Mouse (Mus musculus): Measurements from ENCODE around the gene Nudt4. TPM values are rescaled to one million over a fixed set of nuclear protein-coding genes. Genes with fewer than 3 reads are reported as not detected.

The Nudt4 gene
- polyA plus RNA-seq, 1 experiment from 2014 or later = 79.2 TPM

- Histone ChIP-seq H3K36me3 (no peaks in the 10 kb centered on the region), H3K4me1 (0 out of 2 replicates have a peak, but pooled peaks cover 3% of the 10 kb centered on the region), H3K9me3 (no peaks in the 10 kb centered on the region), H3K4me2 (replicated peaks) (no peak overlapping the region), H3K9ac (replicated peaks) (no peak overlapping the region), H3K27me3 (no peaks in the 10 kb centered on the region), H3K27ac (replicated peaks) (no peak overlapping the region), H3K4me3 (no peak overlapping the region)
- WGBS = 85% methylated on average over 4 of the region's 4 CpGs
- ATAC-seq (replicated peaks) = no peak
These were observed 25.2 kb upstream of the Nudt4 start for GRCm38 (mm10) chr10:95589196-95589595.

- 33% methylated on average over 8 of the region's 8 CpGs for WGBS
- H3K27me3 ChIP-seq = no peaks in the 10 kb centered on the region
- no peak overlapping the region for H3K9ac ChIP-seq (replicated peaks)
- H3K36me3 ChIP-seq = no peaks in the 10 kb centered on the region
- H3K27ac ChIP-seq (replicated peaks) = peak overlapping the region; percentile 27; the same call in 1 of the 2 replicates
- H3K4me2 ChIP-seq (replicated peaks) = no peak overlapping the region
- no peak for ATAC-seq (replicated peaks)
- H3K4me1 ChIP-seq = 0 out of 2 replicates have a peak, but pooled peaks cover 3% of the 10 kb centered on the region
- H3K9me3 ChIP-seq = no peaks in the 10 kb centered on the region
- H3K4me3 ChIP-seq = no peak overlapping the region
These were observed 23.7 kb upstream of the Nudt4 start for GRCm38 (mm10) chr10:95587509-95588220.

- Histone ChIP-seq H3K9ac (replicated peaks) (no peak overlapping the region), H3K4me3 (no peak overlapping the region), H3K27me3 (no peaks in the 10 kb centered on the region), H3K9me3 (no peaks in the 10 kb centered on the region), H3K4me1 (0 out of 2 replicates have a peak, but pooled peaks cover 3% of the 10 kb centered on the region), H3K36me3 (no peaks in the 10 kb centered on the region), H3K4me2 (replicated peaks) (no peak overlapping the region), H3K27ac (replicated peaks) (no peak overlapping the region)
- no peak for ATAC-seq (replicated peaks)
- WGBS = 90% methylated on average over 6 of the region's 6 CpGs
These were observed 21.6 kb upstream of the Nudt4 start for GRCm38 (mm10) chr10:95585554-95585953.

GRCm38 (mm10) chr10:95577567-95577950, 13.6 kb upstream of the Nudt4 start:
- ATAC-seq (replicated peaks) = no peak
- 22% methylated on average over 4 of the region's 4 CpGs for WGBS
- Histone ChIP-seq H3K4me2 (replicated peaks) (no peak overlapping the region), H3K36me3 (no peaks in the 10 kb centered on the region), H3K4me1 (peaks cover 9% of the 10 kb centered on the region; the same call in 1 of the 2 replicates), H3K27me3 (no peaks in the 10 kb centered on the region), H3K9ac (replicated peaks) (no peak overlapping the region), H3K4me3 (no peak overlapping the region), H3K27ac (replicated peaks) (no peak overlapping the region), H3K9me3 (no peaks in the 10 kb centered on the region)

- Histone ChIP-seq H3K4me2 (replicated peaks) (no peak overlapping the region), H3K36me3 (no peaks in the 10 kb centered on the region), H3K4me3 (no peak overlapping the region), H3K4me1 (peaks cover 9% of the 10 kb centered on the region; the same call in 1 of the 2 replicates), H3K9me3 (no peaks in the 10 kb centered on the region), H3K9ac (replicated peaks) (no peak overlapping the region), H3K27me3 (no peaks in the 10 kb centered on the region), H3K27ac (replicated peaks) (no peak overlapping the region)
- ATAC-seq (replicated peaks) = no peak
- 46% methylated on average over 14 of the region's 14 CpGs for WGBS
These were observed 13.1 kb upstream of the Nudt4 start for GRCm38 (mm10) chr10:95576876-95577566.

- H3K4me1 ChIP-seq = peaks cover 9% of the 10 kb centered on the region; the same call in 1 of the 2 replicates
- no peak overlapping the region for H3K9ac ChIP-seq (replicated peaks)
- 72% methylated on average over 10 of the region's 10 CpGs for WGBS
- H3K4me2 ChIP-seq (replicated peaks) = no peak overlapping the region
- no peaks in the 10 kb centered on the region for H3K36me3 ChIP-seq
- ATAC-seq (replicated peaks) = no peak
- H3K27ac ChIP-seq (replicated peaks) = no peak overlapping the region
- no peak overlapping the region for H3K4me3 ChIP-seq
- H3K27me3 ChIP-seq = no peaks in the 10 kb centered on the region
- no peaks in the 10 kb centered on the region for H3K9me3 ChIP-seq
These were observed 12.0 kb upstream of the Nudt4 start for GRCm38 (mm10) chr10:95575839-95576380.

- H3K4me3 ChIP-seq = no peak overlapping the region
- peaks cover 9% of the 10 kb centered on the region; the same call in 1 of the 2 replicates for H3K4me1 ChIP-seq
- H3K27ac ChIP-seq (replicated peaks) = no peak overlapping the region
- no peak overlapping the region for H3K9ac ChIP-seq (replicated peaks)
- H3K27me3 ChIP-seq = no peaks in the 10 kb centered on the region
- H3K9me3 ChIP-seq = no peaks in the 10 kb centered on the region
- no peak overlapping the region for H3K4me2 ChIP-seq (replicated peaks)
- WGBS = 79% methylated on average over 4 of the region's 4 CpGs
- ATAC-seq (replicated peaks) = no peak
- H3K36me3 ChIP-seq = no peaks in the 10 kb centered on the region
These were observed 11.0 kb upstream of the Nudt4 start for GRCm38 (mm10) chr10:95574994-95575393.

- WGBS = 82% methylated on average over 2 of the region's 2 CpGs
- no peaks in the 10 kb centered on the region for H3K27me3 ChIP-seq
- H3K9ac ChIP-seq (replicated peaks) = no peak overlapping the region
- H3K4me3 ChIP-seq = no peak overlapping the region
- no peak for ATAC-seq (replicated peaks)
- H3K4me2 ChIP-seq (replicated peaks) = no peak overlapping the region
- no peak overlapping the region for H3K27ac ChIP-seq (replicated peaks)
- no peaks in the 10 kb centered on the region for H3K36me3 ChIP-seq
- peaks cover 3% of the 10 kb centered on the region; the same call in 1 of the 2 replicates for H3K4me1 ChIP-seq
- no peaks in the 10 kb centered on the region for H3K9me3 ChIP-seq
These were observed 5.5 kb upstream of the Nudt4 start for GRCm38 (mm10) chr10:95569441-95569840.

- ATAC-seq (replicated peaks) = no peak
- Histone ChIP-seq H3K27ac (replicated peaks) (no peak overlapping the region), H3K9ac (replicated peaks) (no peak overlapping the region), H3K27me3 (no peaks in the 10 kb centered on the region), H3K36me3 (no peaks in the 10 kb centered on the region), H3K4me3 (no peak overlapping the region), H3K9me3 (no peaks in the 10 kb centered on the region), H3K4me2 (replicated peaks) (no peak overlapping the region), H3K4me1 (peaks cover 4% of the 10 kb centered on the region; the same call in 1 of the 2 replicates)
- WGBS = 73% methylated on average over 6 of the region's 6 CpGs
These were observed 4.1 kb upstream of the Nudt4 start for GRCm38 (mm10) chr10:95568016-95568415.

- H3K9me3 ChIP-seq = no peaks in the 10 kb centered on the region
- H3K36me3 ChIP-seq = no peaks in the 10 kb centered on the region
- no peak for ATAC-seq (replicated peaks)
- H3K4me1 ChIP-seq = peaks cover 6% of the 10 kb centered on the region
- H3K27ac ChIP-seq (replicated peaks) = no peak overlapping the region
- WGBS = 56% methylated on average over 5 of the region's 5 CpGs
- no peak overlapping the region for H3K9ac ChIP-seq (replicated peaks)
- H3K27me3 ChIP-seq = no peaks in the 10 kb centered on the region
- no peak overlapping the region for H3K4me2 ChIP-seq (replicated peaks)
- H3K4me3 ChIP-seq = no peak overlapping the region
These were observed 3.6 kb upstream of the Nudt4 start for GRCm38 (mm10) chr10:95567550-95567949.

GRCm38 (mm10) chr10:95566786-95567185, 2.8 kb upstream of the Nudt4 start:
- WGBS = 95% methylated on average over 3 of the region's 3 CpGs
- Histone ChIP-seq H3K36me3 (no peaks in the 10 kb centered on the region), H3K27me3 (no peaks in the 10 kb centered on the region), H3K4me1 (peaks cover 13% of the 10 kb centered on the region), H3K9me3 (no peaks in the 10 kb centered on the region), H3K27ac (replicated peaks) (no peak overlapping the region), H3K9ac (replicated peaks) (no peak overlapping the region), H3K4me2 (replicated peaks) (no peak overlapping the region), H3K4me3 (no peak overlapping the region)
- ATAC-seq (replicated peaks) = no peak

GRCm38 (mm10) chr10:95565156-95565854, 1.4 kb upstream of the Nudt4 start:
- 38% methylated on average over 14 of the region's 14 CpGs for WGBS
- no peak overlapping the region for H3K27ac ChIP-seq (replicated peaks)
- no peak for ATAC-seq (replicated peaks)
- no peaks in the 10 kb centered on the region for H3K27me3 ChIP-seq
- H3K4me2 ChIP-seq (replicated peaks) = no peak overlapping the region
- H3K9me3 ChIP-seq = no peaks in the 10 kb centered on the region
- no peaks in the 10 kb centered on the region for H3K36me3 ChIP-seq
- H3K4me3 ChIP-seq = no peak overlapping the region
- H3K9ac ChIP-seq (replicated peaks) = no peak overlapping the region
- peaks cover 23% of the 10 kb centered on the region for H3K4me1 ChIP-seq

Data from forebrain, embryonic 15.5 days (tissue).